Mouse (Mus musculus) hindbrain, embryonic 10.5 days (tissue): ENCODE data around the gene Itgb5. TPM values are rescaled to one million over a fixed set of nuclear protein-coding genes. Genes with fewer than 3 reads are reported as not detected.

Source experiments
- polyA plus RNA-seq: library from polyadenylated mRNA; unstranded; fragments of >200 nt; fragmentation: Nextera tagmentation; extraction: Ambion mirVana; gene quantifications from 2 replicates; pipeline ENCODE4 v1.2.1, GENCODE M21; 2016

Itgb5 gene
- polyA plus RNA-seq, 1 experiment from 2014 or later, result 30.3 TPM

Other genes with a start within 250 kb of the Itgb5 start
- gene Heg1, start 145.3 kb upstream of the Itgb5 start, polyA plus RNA-seq, result 21.9 and 22.8 TPM in 2 replicates
- gene Muc13, start 35.6 kb upstream of the Itgb5 start, polyA plus RNA-seq, result 0.09 and 0.26 TPM in 2 replicates
- gene Umps, start 137.4 kb downstream of the Itgb5 start, polyA plus RNA-seq, result 63.8 and 87.1 TPM in 2 replicates